In genomic region chr7:45153586-45153985, GRCm38 (mm10) we compare ENCODE assay signal across 9 mouse cellular contexts. TPM values are rescaled to one million over a fixed set of nuclear protein-coding genes. Genes with fewer than 3 reads are reported as not detected.
DNase-seq lines count a peak whose midpoint lies in the region; ATAC-seq and TF ChIP-seq lines count a peak whose summit lies in the region.
"Had no signal": no experiment of that assay in that cellular context is flagged by ENCODE, and none has a peak within 500 bp of the region (broad histone marks: within the 10 kb centered on the region; RNA-seq: fewer than 3 reads in every experiment).

No protein-coding gene starts in this region.

- peak overlapping the region; percentile 63 to 84 for H3K4me3 ChIP-seq in heart, embryonic 14.5 days (ENCODE audit: control insufficient read depth in 1 of 2, insufficient read depth in 1 of 2, low read depth in 1 of 2, low read length in 2 of 2)
- peak overlapping the region; percentile 84 to 88 for H3K4me3 ChIP-seq in ES-E14 (ENCODE audit: insufficient read depth in 1 of 2, low read depth in 1 of 2, low read length in 2 of 2, poor library complexity in 1 of 2, severe bottlenecking in 1 of 2)
- H3K4me3 ChIP-seq in forebrain, embryonic 16.5 days (replicated peaks; ENCODE audit: low read length): peak overlapping the region; percentile 78
- peak overlapping the region; percentile 88 for H3K4me3 ChIP-seq in macrophage (ENCODE audit: inconsistent target)

- peak overlapping the region; percentile 74 for H3K4me2 ChIP-seq in heart, embryonic 14.5 days (ENCODE audit: low read length)
- peak overlapping the region; percentile 68 for H3K4me2 ChIP-seq in forebrain, embryonic 16.5 days (ENCODE audit: low read length)

- DNase-seq in heart, adult 11 months: no peak
- no peak for DNase-seq in ES-E14 (ENCODE audit: low read depth, low spot score)
- no peak for DNase-seq in left cerebral cortex, postnatal 4 days
- DNase-seq in gastrocnemius, postnatal 10 days: no peak
- DNase-seq in adrenal gland, postnatal 10 days: no peak

- H3K4me1 ChIP-seq in heart, embryonic 14.5 days (ENCODE audit: control insufficient read depth in 2 of 2, insufficient read depth in 2 of 2, low read length in 2 of 2): peaks cover 4 to 9% of the 10 kb centered on the region in 2 experiments; a peak in 2 of 4 replicates
- peaks cover 3 to 7% of the 10 kb centered on the region in 2 experiments; a peak in 3 of 4 replicates for H3K4me1 ChIP-seq in ES-E14 (ENCODE audit: control insufficient read depth in 2 of 2, insufficient read depth in 2 of 2, low read length in 2 of 2, poor library complexity in 1 of 2)
- H3K4me1 ChIP-seq in forebrain, embryonic 16.5 days (replicated peaks; ENCODE audit: control insufficient read depth, insufficient read depth, low read length): peaks cover 23% of the 10 kb centered on the region

- in situ Hi-C loops in ES-E14 (cut with MboI; ENCODE audit: low sequenced_read_pairs in 2 of 2, unreplicated experiment in 2 of 2): no loop called here

- H3K27me3 ChIP-seq in heart, embryonic 14.5 days (ENCODE audit: control insufficient read depth, insufficient read depth, low read length): no peaks in the 10 kb centered on the region
- no peaks in the 10 kb centered on the region for H3K27me3 ChIP-seq in forebrain, embryonic 16.5 days (replicated peaks; ENCODE audit: control insufficient read depth, insufficient read depth, low read length)

- peak overlapping the region; percentile 78 to 96 for H3K27ac ChIP-seq in heart, embryonic 14.5 days (replicated peaks in 1 of 2; ENCODE audit: control insufficient read depth in 1 of 2, insufficient read depth in 1 of 2, low read depth in 2 of 2, low read length in 2 of 2)
- peak overlapping the region; percentile 98 for H3K27ac ChIP-seq in ES-E14 (ENCODE audit: insufficient read depth, low read depth, low read length, poor library complexity, severe bottlenecking)
- peak overlapping the region; percentile 97 for H3K27ac ChIP-seq in forebrain, embryonic 16.5 days (ENCODE audit: low read length)
- peak overlapping the region; percentile 95 for H3K27ac ChIP-seq in macrophage

- H3K36me3 ChIP-seq in heart, embryonic 14.5 days (ENCODE audit: control insufficient read depth, insufficient read depth, low read length): peaks cover 19% of the 10 kb centered on the region
- peaks cover 2% of the 10 kb centered on the region for H3K36me3 ChIP-seq in ES-E14 (ENCODE audit: control insufficient read depth, insufficient read depth, low read length, poor library complexity, severe bottlenecking)
- H3K36me3 ChIP-seq in forebrain, embryonic 16.5 days (ENCODE audit: control insufficient read depth, insufficient read depth): no peaks in the 10 kb centered on the region
- H3K36me3 ChIP-seq in macrophage (ENCODE audit: inconsistent target): peaks cover 6% of the 10 kb centered on the region; the same call in 1 of the 2 replicates

- intact Hi-C loops in left cerebral cortex, postnatal 4 days (cut with DNase I): no loop called here

- 2% methylated on average over 5 of the region's 5 CpGs for WGBS in heart, embryonic 14.5 days
- WGBS in forebrain, embryonic 16.5 days: 4% methylated on average over 5 of the region's 5 CpGs
- WGBS in macrophage (ENCODE audit: missing documents): 3% methylated on average over 5 of the region's 5 CpGs

- H3K79me2 ChIP-seq in macrophage (ENCODE audit: inconsistent target): peaks cover 5% of the 10 kb centered on the region; the same call in 1 of the 2 replicates

- H3K9me3 ChIP-seq in heart, embryonic 14.5 days (ENCODE audit: control insufficient read depth, low read length): no peaks in the 10 kb centered on the region
- no peaks in the 10 kb centered on the region for H3K9me3 ChIP-seq in ES-E14 (ENCODE audit: control insufficient read depth, insufficient read depth, low read depth, low read length)
- no peaks in the 10 kb centered on the region for H3K9me3 ChIP-seq in forebrain, embryonic 16.5 days (ENCODE audit: control insufficient read depth, low read length)

- ATAC-seq in heart, embryonic 14.5 days (ENCODE audit: insufficient number of reproducible peaks, insufficient read depth, low FRiP score, low read depth): no peak
- ATAC-seq in forebrain, embryonic 16.5 days: no peak; the same call in 1 of the 2 replicates

- peak overlapping the region; percentile 93 for H3K9ac ChIP-seq in heart, embryonic 14.5 days (ENCODE audit: low read length)
- H3K9ac ChIP-seq in ES-E14 (ENCODE audit: insufficient read depth, low read depth, low read length, poor library complexity, severe bottlenecking): peak overlapping the region; percentile 97
- peak overlapping the region; percentile 67 for H3K9ac ChIP-seq in forebrain, embryonic 16.5 days (replicated peaks; ENCODE audit: low read depth, low read length)

TF ChIP-seq in ES-E14, 5 proteins besides CTCF, POLR2A, EP300 and RAD21:
- no peak for TF ChIP-seq ZC3H11A (IDR thresholded peaks at IDR 0.05; ENCODE audit: borderline replicate concordance, low read depth, low read length)
- no peak for TF ChIP-seq ZNF384 (IDR thresholded peaks at IDR 0.05; ENCODE audit: low read depth, low read length)
- no peak for TF ChIP-seq MAFK (IDR thresholded peaks at IDR 0.05; ENCODE audit: insufficient read depth, low read depth, low read length)
- no peak for TF ChIP-seq CHD2 (IDR thresholded peaks at IDR 0.05; ENCODE audit: low read depth, low read length)
- no peak for TF ChIP-seq HCFC1 (IDR thresholded peaks at IDR 0.05; ENCODE audit: borderline replicate concordance, insufficient read depth, low read length)

RNA-seq across cellular contexts. Expression of gene Pih1d1, which starts 0.5 kb away (rescaled TPM):
- polyA plus RNA-seq in heart, embryonic 14.5 days (2014; fragmentation: Nextera tagmentation; extraction: Ambion mirVana): 86.3 and 94.5 TPM in 2 replicates
- 69.9 and 70.2 TPM in 2 replicates for total RNA-seq in ES-E14 (2012; rRNA removed)
- 84.2 and 90.2 TPM in 2 replicates for polyA plus RNA-seq in forebrain, embryonic 16.5 days (2015; fragmentation: Nextera tagmentation; extraction: Ambion mirVana)
- total RNA-seq in macrophage (2018; cell fraction: chromatin; rRNA removed): 10 to 100 TPM in 24 of 26 experiments, 1 to 10 TPM in 2; 8.6 to 52.6 (median 28.1) TPM
- 10 to 100 TPM; 19.7 to 44.5 (median 25.6) TPM for total RNA-seq in macrophage (2018; cell fraction: cytosol; rRNA removed)
- total RNA-seq in macrophage (2018; cell fraction: nucleus; rRNA removed): 10 to 100 TPM in 24 of 26 experiments, 1 to 10 TPM in 2; 8.8 to 34.3 (median 25.6) TPM
- 34.1 to 75.8 TPM (median 39.7 TPM) in 3 replicates for polyA plus RNA-seq in macrophage (2018)
- total RNA-seq in left cerebral cortex, postnatal 4 days (2021): 100 to 1,000 TPM; 100 to 101 TPM
- 10 to 100 TPM; 46.6 to 48.2 TPM for total RNA-seq in gastrocnemius, postnatal 10 days (2021)
- total RNA-seq in adrenal gland, postnatal 10 days (2021): 10 to 100 TPM; 59.0 to 68.5 TPM

RNA-seq across cellular contexts. Expression of gene Aldh16a1, which starts 0.8 kb away (rescaled TPM):
- polyA plus RNA-seq in heart, embryonic 14.5 days (2014; fragmentation: Nextera tagmentation; extraction: Ambion mirVana): 27.8 and 31.2 TPM in 2 replicates
- total RNA-seq in ES-E14 (2012; rRNA removed): 108 and 115 TPM in 2 replicates
- 19.3 and 20.9 TPM in 2 replicates for polyA plus RNA-seq in forebrain, embryonic 16.5 days (2015; fragmentation: Nextera tagmentation; extraction: Ambion mirVana)
- total RNA-seq in macrophage (2018; cell fraction: chromatin; rRNA removed): 100 to 1,000 TPM in 4 of 26 experiments, 10 to 100 TPM in 22; 20.1 to 138 (median 76.1) TPM
- 10 to 100 TPM; 12.1 to 36.3 (median 20.9) TPM for total RNA-seq in macrophage (2018; cell fraction: cytosol; rRNA removed)
- 10 to 100 TPM; 19.3 to 83.8 (median 41.3) TPM for total RNA-seq in macrophage (2018; cell fraction: nucleus; rRNA removed)
- 13.0 to 39.0 TPM (median 19.2 TPM) in 3 replicates for polyA plus RNA-seq in macrophage (2018)
- 10 to 100 TPM; 16.7 to 16.9 TPM for total RNA-seq in left cerebral cortex, postnatal 4 days (2021)
- total RNA-seq in gastrocnemius, postnatal 10 days (2021): 10 to 100 TPM; 23.9 to 28.6 TPM
- total RNA-seq in adrenal gland, postnatal 10 days (2021): 10 to 100 TPM; 50.6 to 68.2 TPM

RNA-seq across cellular contexts. Expression of gene Slc17a7, which starts 10.2 kb away (rescaled TPM):
- polyA plus RNA-seq in heart, embryonic 14.5 days (2014; fragmentation: Nextera tagmentation; extraction: Ambion mirVana): 5.3 and 7.8 TPM in 2 replicates
- total RNA-seq in ES-E14 (2012; rRNA removed): 3.4 and 4.4 TPM in 2 replicates
- polyA plus RNA-seq in forebrain, embryonic 16.5 days (2015; fragmentation: Nextera tagmentation; extraction: Ambion mirVana): 20.1 and 22.8 TPM in 2 replicates
- total RNA-seq in macrophage (2018; cell fraction: chromatin; rRNA removed): not detected
- not detected for total RNA-seq in macrophage (2018; cell fraction: cytosol; rRNA removed)
- total RNA-seq in macrophage (2018; cell fraction: nucleus; rRNA removed): not detected
- not detected in 3 replicates for polyA plus RNA-seq in macrophage (2018)
- 100 to 1,000 TPM; 267 to 292 TPM for total RNA-seq in left cerebral cortex, postnatal 4 days (2021)
- 1 to 10 TPM; 4.7 to 4.9 TPM for total RNA-seq in gastrocnemius, postnatal 10 days (2021)
- total RNA-seq in adrenal gland, postnatal 10 days (2021): under 1 TPM; 0.18 to 0.42 TPM

RNA-seq across cellular contexts. Expression of gene Flt3l, which starts 17.4 kb away (rescaled TPM):
- 1.3 and 1.4 TPM in 2 replicates for polyA plus RNA-seq in heart, embryonic 14.5 days (2014; fragmentation: Nextera tagmentation; extraction: Ambion mirVana)
- 1.8 and 1.9 TPM in 2 replicates for total RNA-seq in ES-E14 (2012; rRNA removed)
- polyA plus RNA-seq in forebrain, embryonic 16.5 days (2015; fragmentation: Nextera tagmentation; extraction: Ambion mirVana): 1.1 and 1.4 TPM in 2 replicates
- 10 to 100 TPM in 25 of 26 experiments, 1 to 10 TPM in 1; 5.1 to 67.4 (median 27.4) TPM for total RNA-seq in macrophage (2018; cell fraction: chromatin; rRNA removed)
- total RNA-seq in macrophage (2018; cell fraction: cytosol; rRNA removed): 10 to 100 TPM in 14 of 26 experiments, 1 to 10 TPM in 12; 4.7 to 15.9 (median 10.5) TPM
- total RNA-seq in macrophage (2018; cell fraction: nucleus; rRNA removed): 10 to 100 TPM in 22 of 26 experiments, 1 to 10 TPM in 4; 7.7 to 42.8 (median 25.9) TPM
- 4.4 to 9.9 TPM (median 8.0 TPM) in 3 replicates for polyA plus RNA-seq in macrophage (2018)
- total RNA-seq in left cerebral cortex, postnatal 4 days (2021): 1 to 10 TPM; 2.8 to 3.0 TPM
- total RNA-seq in gastrocnemius, postnatal 10 days (2021): 1 to 10 TPM; 2.3 to 4.3 TPM
- total RNA-seq in adrenal gland, postnatal 10 days (2021): 10 to 100 TPM in 1 of 2 experiments, 1 to 10 TPM in 1; 9.7 to 18.1 TPM

RNA-seq across cellular contexts. Expression of gene Gm45713, which starts 17.6 kb away (rescaled TPM):
- polyA plus RNA-seq in heart, embryonic 14.5 days (2014; fragmentation: Nextera tagmentation; extraction: Ambion mirVana): 0.34 and 0.58 TPM in 2 replicates
- total RNA-seq in ES-E14 (2012; rRNA removed): 0.36 and 0.90 TPM in 2 replicates
- not detected in 2 replicates for polyA plus RNA-seq in forebrain, embryonic 16.5 days (2015; fragmentation: Nextera tagmentation; extraction: Ambion mirVana)
- not detected for total RNA-seq in macrophage (2018; cell fraction: chromatin; rRNA removed)
- under 1 TPM in 5 of 26 experiments, not detected in 21; 0.09 to 0.16 (median 0.12) TPM for total RNA-seq in macrophage (2018; cell fraction: cytosol; rRNA removed)
- total RNA-seq in macrophage (2018; cell fraction: nucleus; rRNA removed): 1 to 10 TPM in 1 of 26 experiments, not detected in 25; 2.2 TPM
- not detected in 3 replicates for polyA plus RNA-seq in macrophage (2018)
- under 1 TPM in 1 of 2 experiments, not detected in 1; 0.50 TPM for total RNA-seq in left cerebral cortex, postnatal 4 days (2021)
- not detected for total RNA-seq in gastrocnemius, postnatal 10 days (2021)
- not detected for total RNA-seq in adrenal gland, postnatal 10 days (2021)
- total RNA-seq: gastrocnemius, postnatal 14 days had no signal

Comparison
In these comparisons a context has a peak if more than half of its experiments do, and no peak if none do; other contexts are left out.
1. RNA of gene Slc17a7, which starts 10.2 kb away (total RNA-seq): 267 to 292 TPM in left cerebral cortex, postnatal 4 days; 4.7 to 4.9 TPM in gastrocnemius, postnatal 10 days, 3.4 to 4.4 TPM in ES-E14 and 0.18 to 0.42 TPM in adrenal gland, postnatal 10 days; every median in the first group is over 10 times any median in the second.
2. Peak in every context shown above with its lines, with median percentiles within 50 percentile points of each other: H3K27ac ChIP-seq, H3K4me3 ChIP-seq and H3K9ac ChIP-seq.